12 mouse cellular contexts compared by ENCODE assay signal in the genomic region with DNA sequence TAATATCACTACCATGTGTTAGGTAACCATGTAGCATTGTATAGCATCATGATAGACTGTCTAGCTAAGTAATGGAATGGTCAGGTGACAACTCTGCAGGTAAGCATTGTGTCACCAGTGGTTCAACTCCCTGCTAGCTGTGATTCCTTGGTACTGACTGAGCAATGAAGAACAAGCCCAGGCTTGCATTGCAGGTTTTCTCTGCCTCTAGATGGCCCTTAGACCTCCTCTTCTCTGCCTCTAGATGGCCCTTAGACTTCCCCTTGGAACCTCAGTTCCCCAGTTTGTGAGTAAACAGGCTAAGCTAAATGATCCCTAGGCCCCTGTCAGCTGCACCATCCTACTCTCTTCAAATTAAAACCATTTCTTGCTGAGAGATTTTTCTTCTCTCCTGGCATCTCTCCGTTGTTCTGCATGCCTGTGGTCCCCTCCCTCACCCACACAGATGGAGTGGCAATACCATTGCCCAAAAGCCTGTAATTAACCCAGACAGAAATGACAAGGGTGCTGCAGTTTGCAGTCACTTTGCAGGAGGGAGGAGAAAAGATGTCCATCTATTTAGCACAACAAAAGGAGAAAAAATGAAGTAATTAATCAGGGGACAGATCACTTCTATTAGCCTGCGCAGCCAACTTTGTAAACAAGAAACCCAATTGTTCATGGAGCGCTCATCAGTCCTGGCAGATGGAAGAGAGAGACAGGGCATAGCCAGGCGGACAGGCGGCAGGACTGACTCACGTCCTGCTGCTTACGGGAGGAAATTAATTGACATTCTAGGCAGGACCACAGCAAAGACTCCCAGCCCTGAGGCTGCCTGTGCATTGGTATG.
DNase-seq lines count a peak whose midpoint lies in the region; ATAC-seq and TF ChIP-seq lines count a peak whose summit lies in the region.
"Had no signal": no experiment of that assay in that cellular context is flagged by ENCODE, and none has a peak within 500 bp of the region (broad histone marks: within the 10 kb centered on the region; RNA-seq: fewer than 3 reads in every experiment).

No protein-coding gene starts in this region.

- no peak overlapping the region for H3K4me3 ChIP-seq in forebrain, postnatal 0 days (ENCODE audit: low read depth, low read length)
- no peak overlapping the region for H3K4me3 ChIP-seq in midbrain, embryonic 14.5 days (replicated peaks; ENCODE audit: low read depth, low read length)
- no peak overlapping the region for H3K4me3 ChIP-seq in kidney, embryonic 14.5 days (ENCODE audit: low read length)
- H3K4me3 ChIP-seq: heart, adult 2 months; limb, embryonic 12.5 days had no signal

- in situ Hi-C loops in Patski (cut with MboI; ENCODE audit: low pct_unique_long_range_greater_than_20kb), result no loop called here

- WGBS in forebrain, postnatal 0 days, result 13% methylated on average over 7 of the region's 7 CpGs
- 33% methylated on average over 7 of the region's 7 CpGs for WGBS in midbrain, embryonic 14.5 days
- WGBS in kidney, embryonic 14.5 days, result 71% methylated on average over 7 of the region's 7 CpGs

- no peak for TF ChIP-seq CTCF in Patski (IDR thresholded peaks at IDR 0.05)
- TF ChIP-seq CTCF in forebrain, postnatal 0 days (IDR thresholded peaks at IDR 0.05; ENCODE audit: low read depth), result 0 out of 2 replicates have a peak, but pooled peaks have one; percentile 7

- POLR2A ChIA-PET in Patski (lab: Charles Lee), result interaction anchor here (0.5 to 0.6 kb wide), 2 partner anchors 22 to 191 kb away, joined by 3 read pairs; no protein-coding TSS in a partner anchor

- H3K9me3 ChIP-seq in forebrain, postnatal 0 days (ENCODE audit: low read length), result no peaks in the 10 kb centered on the region
- no peaks in the 10 kb centered on the region for H3K9me3 ChIP-seq in midbrain, embryonic 14.5 days (ENCODE audit: control insufficient read depth, low read length)
- H3K9me3 ChIP-seq in kidney, embryonic 14.5 days (ENCODE audit: control insufficient read depth, low read length), result no peaks in the 10 kb centered on the region
- H3K9me3 ChIP-seq: limb, embryonic 12.5 days had no signal

- H3K36me3 ChIP-seq in forebrain, postnatal 0 days (ENCODE audit: insufficient read depth), result peaks cover 5% of the 10 kb centered on the region; the same call in 1 of the 2 replicates
- peaks cover 24% of the 10 kb centered on the region; the same call in 1 of the 2 replicates for H3K36me3 ChIP-seq in midbrain, embryonic 14.5 days (ENCODE audit: control insufficient read depth, insufficient read depth, low read length)
- peaks cover 15% of the 10 kb centered on the region; the same call in 1 of the 2 replicates for H3K36me3 ChIP-seq in kidney, embryonic 14.5 days (ENCODE audit: control insufficient read depth, insufficient read depth, low read length)

- H3K27me3 ChIP-seq in Patski, result no peaks in the 10 kb centered on the region
- no peaks in the 10 kb centered on the region for H3K27me3 ChIP-seq in forebrain, postnatal 0 days (ENCODE audit: insufficient read depth, low read length)
- H3K27me3 ChIP-seq in midbrain, embryonic 14.5 days (ENCODE audit: control insufficient read depth, insufficient read depth, low read length), result no peaks in the 10 kb centered on the region
- H3K27me3 ChIP-seq in kidney, embryonic 14.5 days (ENCODE audit: control insufficient read depth, insufficient read depth, low read length), result no peaks in the 10 kb centered on the region
- H3K27me3 ChIP-seq: limb, embryonic 12.5 days had no signal

- H3K4me1 ChIP-seq in forebrain, postnatal 0 days (ENCODE audit: insufficient read depth), result peaks cover 16% of the 10 kb centered on the region
- H3K4me1 ChIP-seq in midbrain, embryonic 14.5 days (ENCODE audit: control insufficient read depth, insufficient read depth, low read length), result peaks cover 15% of the 10 kb centered on the region
- no peaks in the 10 kb centered on the region for H3K4me1 ChIP-seq in kidney, embryonic 14.5 days (ENCODE audit: control insufficient read depth, insufficient read depth, low read length)

- peak; percentile 61 for DNase-seq in 3T3-L1 (ENCODE audit: low read depth, low spot score)
- peak; percentile 12 for DNase-seq in Patski (ENCODE audit: low read depth, low spot score)
- peak; percentile 48 for DNase-seq in forebrain, postnatal 0 days
- DNase-seq in midbrain, embryonic 14.5 days, result peak; percentile 65
- DNase-seq in right cerebral cortex, adult 2 months (ENCODE audit: low spot score in 2 of 2), result no peak
- DNase-seq in thymus, postnatal 36 days, result no peak
- no peak for DNase-seq in cerebellum, adult 9-10 months
- DNase-seq: heart, adult 2 months; thymus, adult 2 months had no signal

- ATAC-seq in Patski, result no peak
- peak; percentile 62 for ATAC-seq in forebrain, postnatal 0 days
- ATAC-seq in midbrain, embryonic 14.5 days (ENCODE audit: low FRiP score, low TSS enrichment), result peak; percentile 67
- ATAC-seq in kidney, embryonic 14.5 days (ENCODE audit: low FRiP score, low TSS enrichment), result no peak

- H3K9ac ChIP-seq in forebrain, postnatal 0 days, result no peak overlapping the region
- H3K9ac ChIP-seq in midbrain, embryonic 14.5 days (replicated peaks; ENCODE audit: low read length), result no peak overlapping the region
- no peak overlapping the region for H3K9ac ChIP-seq in kidney, embryonic 14.5 days (ENCODE audit: low read depth, low read length)
- H3K9ac ChIP-seq: limb, embryonic 12.5 days had no signal

- H3K27ac ChIP-seq in forebrain, postnatal 0 days (ENCODE audit: low read depth, low read length), result 0 out of 2 replicates have a peak overlapping the region, but pooled peaks have one; percentile 21
- H3K27ac ChIP-seq in midbrain, embryonic 14.5 days (replicated peaks; ENCODE audit: low read depth, low read length), result 0 out of 2 replicates have a peak overlapping the region, but pooled peaks have one; percentile 50
- H3K27ac ChIP-seq in kidney, embryonic 14.5 days (ENCODE audit: low read depth, low read length), result no peak overlapping the region
- H3K27ac ChIP-seq: heart, adult 2 months; limb, embryonic 12.5 days; macrophage had no signal

- CTCF ChIA-PET in Patski (lab: Charles Lee), result no interaction called here

- H3K4me2 ChIP-seq in forebrain, postnatal 0 days (ENCODE audit: low read depth), result no peak overlapping the region
- H3K4me2 ChIP-seq in midbrain, embryonic 14.5 days (ENCODE audit: low read length), result no peak overlapping the region
- no peak overlapping the region for H3K4me2 ChIP-seq in kidney, embryonic 14.5 days (replicated peaks; ENCODE audit: low read depth, low read length)
- H3K4me2 ChIP-seq: limb, embryonic 12.5 days had no signal

Comparison
In these comparisons a context has a peak if more than half of its experiments do, and no peak if none do; other contexts are left out.
1. DNase-seq: peak in 3T3-L1 (single experiment), Patski (single experiment), forebrain, postnatal 0 days (single experiment) and midbrain, embryonic 14.5 days (single experiment); none in right cerebral cortex, adult 2 months (0 of 2), thymus, postnatal 36 days (0 of 2) and cerebellum, adult 9-10 months (single experiment).
2. ATAC-seq: peak in forebrain, postnatal 0 days (single experiment) and midbrain, embryonic 14.5 days (single experiment); none in Patski (single experiment) and kidney, embryonic 14.5 days (single experiment).